Mouse (Mus musculus) myocyte (in vitro differentiated cells): ENCODE data around the gene Rtn4r.

Experiments
- CEBPB ChIP-seq: IDR thresholded peaks from 2 replicates; pipeline ENCODE4 v1.6.1; 2011; ENCODE audit warnings: mild to moderate bottlenecking, moderate library complexity; ENCODE audit not compliant: poor library complexity, insufficient read depth, severe bottlenecking
- E2F4 ChIP-seq: IDR thresholded peaks from one replicate; pipeline ENCODE4 v1.6.1; 2011; ENCODE audit warnings: mild to moderate bottlenecking, control low read depth, moderate library complexity; ENCODE audit not compliant: insufficient read depth
- MAX ChIP-seq: IDR thresholded peaks from one replicate; pipeline ENCODE4 v1.6.1; 2011; ENCODE audit warnings: low read depth, mild to moderate bottlenecking, control low read depth
- MYOD1 ChIP-seq, 3 experiments: IDR thresholded peaks; one replicate each; pipeline ENCODE4 v1.6.1; 2011; ENCODE audit warnings: control low read depth in 2 of 3, low read depth in 2 of 3, mild to moderate bottlenecking in 2 of 3, moderate library complexity in 1 of 3; ENCODE audit not compliant: insufficient read length in 2 of 3, control insufficient read depth in 1 of 3
- MYOG ChIP-seq, 3 experiments: IDR thresholded peaks; one replicate each; pipeline ENCODE4 v1.6.1; 2011; ENCODE audit warnings: control low read depth in 2 of 3, low read depth in 2 of 3, mild to moderate bottlenecking in 2 of 3; ENCODE audit not compliant: insufficient read length in 2 of 3, control insufficient read depth in 1 of 3, insufficient read depth in 1 of 3
- POLR2A ChIP-seq: IDR thresholded peaks from one replicate; pipeline ENCODE4 v1.6.1; 2011; ENCODE audit warnings: low read depth, mild to moderate bottlenecking, control low read depth, moderate library complexity; ENCODE audit not compliant: insufficient read length
- POLR2AphosphoS2 ChIP-seq: IDR thresholded peaks from one replicate; pipeline ENCODE4 v1.6.1; 2011; ENCODE audit warnings: low read depth, control low read depth; ENCODE audit not compliant: insufficient read length
- SRF ChIP-seq: IDR thresholded peaks from one replicate; pipeline ENCODE4 v1.6.1; 2011; ENCODE audit warnings: low read depth; ENCODE audit not compliant: control insufficient read depth, insufficient read length
- USF1 ChIP-seq: IDR thresholded peaks from one replicate; pipeline ENCODE4 v1.6.1; 2011; ENCODE audit warnings: low read depth, mild to moderate bottlenecking, control low read depth, moderate library complexity

DNA sequence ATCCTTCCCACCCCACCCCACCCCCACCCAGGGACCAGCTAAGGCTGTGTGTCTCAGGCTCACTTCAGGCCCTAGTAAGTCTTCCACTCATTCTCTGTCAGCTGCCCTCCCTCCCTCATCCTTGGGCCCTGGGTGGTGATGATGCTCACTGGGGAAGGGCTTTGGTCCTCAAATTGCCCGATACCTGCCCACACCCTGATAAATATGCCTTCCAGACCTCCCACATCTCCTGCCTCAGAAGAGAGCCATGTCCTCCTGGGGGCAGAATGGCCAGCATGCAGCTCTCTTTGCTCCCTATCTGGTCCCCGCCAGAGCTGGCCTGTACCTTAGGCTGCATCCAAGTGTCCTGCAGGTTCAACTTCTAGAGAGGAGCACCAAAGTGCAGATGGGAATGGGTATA lies 2.3 kb upstream of the Rtn4r start:
- TF ChIP-seq POLR2A, result no peak
- TF ChIP-seq POLR2AphosphoS2, result no peak
- TF ChIP-seq SRF, result no peak
- no peak for TF ChIP-seq E2F4
- no peak for TF ChIP-seq USF1
- TF ChIP-seq MAX, result no peak
- TF ChIP-seq CEBPB, result no peak
- TF ChIP-seq MYOD1 (IDR thresholded peaks at IDR 0.05; ENCODE audit: control insufficient read depth in 1 of 3, insufficient read length in 2 of 3, low read depth in 2 of 3), result no peak
- TF ChIP-seq MYOG (IDR thresholded peaks at IDR 0.05; ENCODE audit: control insufficient read depth in 1 of 3, insufficient read depth in 1 of 3, insufficient read length in 2 of 3, low read depth in 2 of 3), result no peak
